Mouse (Mus musculus): Measurements from ENCODE around the gene Filip1l. TPM values are rescaled to one million over a fixed set of nuclear protein-coding genes. Genes with fewer than 3 reads are reported as not detected.

Gene Filip1l
- polyA plus RNA-seq, 1 experiment from 2014 or later, result 38.2 TPM

GRCm38 (mm10) chr16:57439206-57439605 lies 86.3 kb downstream of the Filip1l start:
- no peak overlapping the region for H3K9ac ChIP-seq (ENCODE audit: low read length)
- DNase-seq (ENCODE audit: low spot score) (no peak), ATAC-seq (replicated peaks; ENCODE audit: low FRiP score, low TSS enrichment, low read depth) (no peak)
- H3K27me3 ChIP-seq (replicated peaks; ENCODE audit: control insufficient read depth, insufficient read depth, low read length), result no peaks in the 10 kb centered on the region
- H3K4me3 ChIP-seq (ENCODE audit: low read depth, low read length), result no peak overlapping the region
- 85% methylated on average over 11 of the region's 11 CpGs for WGBS
- H3K27ac ChIP-seq (ENCODE audit: low read depth), result no peak overlapping the region
- H3K4me2 ChIP-seq (ENCODE audit: low read length), result no peak overlapping the region
- H3K9me3 ChIP-seq (ENCODE audit: control insufficient read depth, low read length), result no peaks in the 10 kb centered on the region
- H3K4me1 ChIP-seq (replicated peaks; ENCODE audit: control insufficient read depth, insufficient read depth, low read length), result peaks cover 17% of the 10 kb centered on the region
- H3K36me3 ChIP-seq (ENCODE audit: control insufficient read depth, insufficient read depth, low read length), result no peaks in the 10 kb centered on the region

- Histone ChIP-seq H3K36me3 (ENCODE audit: control insufficient read depth, insufficient read depth, low read length) (no peaks in the 10 kb centered on the region), H3K9me3 (ENCODE audit: control insufficient read depth, low read length) (no peaks in the 10 kb centered on the region), H3K4me1 (replicated peaks; ENCODE audit: control insufficient read depth, insufficient read depth, low read length) (peaks cover 17% of the 10 kb centered on the region), H3K27ac (ENCODE audit: low read depth) (no peak overlapping the region), H3K4me2 (ENCODE audit: low read length) (no peak overlapping the region), H3K9ac (ENCODE audit: low read length) (no peak overlapping the region), H3K4me3 (ENCODE audit: low read depth, low read length) (no peak overlapping the region), H3K27me3 (replicated peaks; ENCODE audit: control insufficient read depth, insufficient read depth, low read length) (no peaks in the 10 kb centered on the region)
- ATAC-seq (replicated peaks; ENCODE audit: low FRiP score, low TSS enrichment, low read depth) (no peak), DNase-seq (ENCODE audit: low spot score) (no peak)
- whole genome bisulfite sequencing, result 79% methylated on average over 10 of the region's 10 CpGs
Observed at GRCm38 (mm10) chr16:57440706-57441437, 88.0 kb downstream of the Filip1l start.

GRCm38 (mm10) chr16:57445096-57446094 lies 92.5 kb downstream of the Filip1l start:
- no peak overlapping the region for H3K9ac ChIP-seq (ENCODE audit: low read length)
- H3K4me1 ChIP-seq (replicated peaks; ENCODE audit: control insufficient read depth, insufficient read depth, low read length), result no peaks in the 10 kb centered on the region
- no peaks in the 10 kb centered on the region for H3K27me3 ChIP-seq (replicated peaks; ENCODE audit: control insufficient read depth, insufficient read depth, low read length)
- 74% methylated on average over 10 of the region's 10 CpGs for WGBS
- H3K36me3 ChIP-seq (ENCODE audit: control insufficient read depth, insufficient read depth, low read length), result no peaks in the 10 kb centered on the region
- H3K4me3 ChIP-seq (ENCODE audit: low read depth, low read length), result no peak overlapping the region
- ATAC-seq (replicated peaks; ENCODE audit: low FRiP score, low TSS enrichment, low read depth) (no peak), DNase-seq (ENCODE audit: low spot score) (no peak)
- peaks cover 9% of the 10 kb centered on the region; the same call in 1 of the 2 replicates for H3K9me3 ChIP-seq (ENCODE audit: control insufficient read depth, low read length)
- no peak overlapping the region for H3K4me2 ChIP-seq (ENCODE audit: low read length)
- H3K27ac ChIP-seq (ENCODE audit: low read depth), result no peak overlapping the region

GRCm38 (mm10) chr16:57453009-57453408 lies 100.1 kb downstream of the Filip1l start:
- no peak overlapping the region for H3K9ac ChIP-seq (ENCODE audit: low read length)
- no peak for DNase-seq (ENCODE audit: low spot score)
- H3K4me2 ChIP-seq (ENCODE audit: low read length), result no peak overlapping the region
- no peak overlapping the region for H3K27ac ChIP-seq (ENCODE audit: low read depth)
- H3K9me3 ChIP-seq (ENCODE audit: control insufficient read depth, low read length), result peaks cover 8% of the 10 kb centered on the region; the same call in 1 of the 2 replicates
- no peaks in the 10 kb centered on the region for H3K27me3 ChIP-seq (replicated peaks; ENCODE audit: control insufficient read depth, insufficient read depth, low read length)
- H3K36me3 ChIP-seq (ENCODE audit: control insufficient read depth, insufficient read depth, low read length), result no peaks in the 10 kb centered on the region
- no peaks in the 10 kb centered on the region; the same call in 1 of the 2 replicates for H3K4me1 ChIP-seq (replicated peaks; ENCODE audit: control insufficient read depth, insufficient read depth, low read length)
- peak; percentile 81 for ATAC-seq (replicated peaks; ENCODE audit: low FRiP score, low TSS enrichment, low read depth)
- no peak overlapping the region for H3K4me3 ChIP-seq (ENCODE audit: low read depth, low read length)
- 35% methylated on average over 7 of the region's 7 CpGs for WGBS

GRCm38 (mm10) chr16:57454106-57454763 lies 101.3 kb downstream of the Filip1l start:
- Histone ChIP-seq H3K36me3 (ENCODE audit: control insufficient read depth, insufficient read depth, low read length) (no peaks in the 10 kb centered on the region), H3K4me3 (ENCODE audit: low read depth, low read length) (no peak overlapping the region), H3K4me2 (ENCODE audit: low read length) (no peak overlapping the region), H3K9me3 (ENCODE audit: control insufficient read depth, low read length) (no peaks in the 10 kb centered on the region), H3K9ac (ENCODE audit: low read length) (no peak overlapping the region), H3K27ac (ENCODE audit: low read depth) (no peak overlapping the region), H3K4me1 (replicated peaks; ENCODE audit: control insufficient read depth, insufficient read depth, low read length) (no peaks in the 10 kb centered on the region; the same call in 1 of the 2 replicates), H3K27me3 (replicated peaks; ENCODE audit: control insufficient read depth, insufficient read depth, low read length) (no peaks in the 10 kb centered on the region)
- ATAC-seq (replicated peaks; ENCODE audit: low FRiP score, low TSS enrichment, low read depth) (no peak; the same call in 1 of the 2 replicates), DNase-seq (ENCODE audit: low spot score) (no peak)
- 88% methylated on average over 8 of the region's 8 CpGs for WGBS

- ATAC-seq (replicated peaks; ENCODE audit: low FRiP score, low TSS enrichment, low read depth), result no peak
- 79% methylated on average over 3 of the region's 3 CpGs for WGBS
- H3K9me3 ChIP-seq (ENCODE audit: control insufficient read depth, low read length), result no peaks in the 10 kb centered on the region
Observed at GRCm38 (mm10) chr16:57455573-57455972, 102.7 kb downstream of the Filip1l start.

GRCm38 (mm10) chr16:57456003-57456402 lies 103.1 kb downstream of the Filip1l start:
- Histone ChIP-seq H3K9ac (ENCODE audit: low read length) (no peak overlapping the region), H3K4me1 (replicated peaks; ENCODE audit: control insufficient read depth, insufficient read depth, low read length) (no peaks in the 10 kb centered on the region; the same call in 1 of the 2 replicates), H3K4me2 (ENCODE audit: low read length) (no peak overlapping the region), H3K27me3 (replicated peaks; ENCODE audit: control insufficient read depth, insufficient read depth, low read length) (no peaks in the 10 kb centered on the region), H3K4me3 (ENCODE audit: low read depth, low read length) (no peak overlapping the region), H3K36me3 (ENCODE audit: control insufficient read depth, insufficient read depth, low read length) (no peaks in the 10 kb centered on the region), H3K27ac (ENCODE audit: low read depth) (no peak overlapping the region), H3K9me3 (ENCODE audit: control insufficient read depth, low read length) (no peaks in the 10 kb centered on the region)
- no peak for DNase-seq (ENCODE audit: low spot score)
- 56% methylated on average over 2 of the region's 2 CpGs for WGBS
- ATAC-seq (replicated peaks; ENCODE audit: low FRiP score, low TSS enrichment, low read depth), result no peak

More at GRCm38 (mm10) chr16:57455573-57455972, 102.7 kb downstream of the Filip1l start:
- Histone ChIP-seq H3K4me2 (ENCODE audit: low read length) (no peak overlapping the region), H3K27ac (ENCODE audit: low read depth) (no peak overlapping the region), H3K36me3 (ENCODE audit: control insufficient read depth, insufficient read depth, low read length) (no peaks in the 10 kb centered on the region), H3K27me3 (replicated peaks; ENCODE audit: control insufficient read depth, insufficient read depth, low read length) (no peaks in the 10 kb centered on the region), H3K4me1 (replicated peaks; ENCODE audit: control insufficient read depth, insufficient read depth, low read length) (no peaks in the 10 kb centered on the region; the same call in 1 of the 2 replicates), H3K9ac (ENCODE audit: low read length) (no peak overlapping the region), H3K4me3 (ENCODE audit: low read depth, low read length) (no peak overlapping the region)
- no peak for DNase-seq (ENCODE audit: low spot score)

GRCm38 (mm10) chr16:57465386-57465913 lies 112.6 kb downstream of the Filip1l start:
- Histone ChIP-seq H3K27ac (ENCODE audit: low read depth) (no peak overlapping the region), H3K27me3 (replicated peaks; ENCODE audit: control insufficient read depth, insufficient read depth, low read length) (no peaks in the 10 kb centered on the region), H3K4me3 (ENCODE audit: low read depth, low read length) (no peak overlapping the region), H3K9me3 (ENCODE audit: control insufficient read depth, low read length) (no peaks in the 10 kb centered on the region), H3K9ac (ENCODE audit: low read length) (no peak overlapping the region), H3K4me1 (replicated peaks; ENCODE audit: control insufficient read depth, insufficient read depth, low read length) (no peaks in the 10 kb centered on the region), H3K36me3 (ENCODE audit: control insufficient read depth, insufficient read depth, low read length) (no peaks in the 10 kb centered on the region), H3K4me2 (ENCODE audit: low read length) (no peak overlapping the region)
- DNase-seq (ENCODE audit: low spot score) (no peak), ATAC-seq (replicated peaks; ENCODE audit: low FRiP score, low TSS enrichment, low read depth) (no peak)
- 88% methylated on average over 9 of the region's 9 CpGs for WGBS
